25 mouse cellular contexts compared by ENCODE assay signal in the genomic region with DNA sequence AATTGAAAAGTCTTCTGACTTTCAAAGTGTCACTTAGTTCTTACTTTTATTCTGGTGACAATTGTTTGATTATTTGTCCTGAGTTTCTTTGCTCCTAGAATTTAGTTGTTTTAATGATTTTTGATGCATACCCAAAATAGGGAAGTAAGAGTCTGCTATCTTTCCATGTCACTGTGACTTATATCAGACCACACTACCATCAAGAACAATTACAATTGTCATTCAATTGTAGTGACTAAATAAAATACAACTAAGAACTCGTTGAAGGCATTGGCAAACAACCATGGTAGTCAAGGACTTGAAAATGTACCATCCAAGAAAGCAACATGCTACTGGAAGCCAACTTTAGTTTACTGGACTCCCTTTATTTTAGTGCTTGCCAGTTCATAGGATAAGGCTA.
"Had no signal": no experiment of that assay in that cellular context is flagged by ENCODE, and none has a peak within 500 bp of the region (broad histone marks: within the 10 kb centered on the region; RNA-seq: fewer than 3 reads in every experiment).

No protein-coding gene starts in this region.

- H3K9ac ChIP-seq: heart, embryonic 12.5 days; hindbrain, embryonic 12.5 days; hindbrain, embryonic 14.5 days; intestine, embryonic 15.5 days; limb, embryonic 12.5 days had no signal

- H3K36me3 ChIP-seq: intestine, embryonic 15.5 days had no signal

- H3K27ac ChIP-seq: gastrocnemius, adult 2 months; heart, embryonic 10.5 days; hindbrain, embryonic 10.5 days; hindbrain, embryonic 12.5 days; hindbrain, embryonic 14.5 days; intestine, embryonic 15.5 days; layer of hippocampus, adult 2 months; left cerebral cortex, adult 2 months; limb, embryonic 10.5 days; limb, embryonic 12.5 days had no signal

- H3K9me3 ChIP-seq: heart, embryonic 10.5 days; heart, embryonic 12.5 days; hindbrain, embryonic 10.5 days; hindbrain, embryonic 12.5 days; intestine, embryonic 15.5 days; limb, embryonic 10.5 days; limb, embryonic 12.5 days had no signal

- H3K4me3 ChIP-seq: gastrocnemius, adult 2 months; heart, embryonic 10.5 days; heart, embryonic 12.5 days; hindbrain, embryonic 10.5 days; hindbrain, embryonic 12.5 days; intestine, embryonic 15.5 days; layer of hippocampus, adult 2 months; left cerebral cortex, adult 2 months; limb, embryonic 10.5 days; limb, embryonic 12.5 days had no signal

- H3K27me3 ChIP-seq: heart, embryonic 12.5 days; hindbrain, embryonic 12.5 days; intestine, embryonic 15.5 days; limb, embryonic 12.5 days had no signal

- DNase-seq: gastrocnemius, adult 2 months; gastrocnemius, postnatal 10 days; gastrocnemius, postnatal 25 days; heart, adult 18-20 months; heart, postnatal 10 days; heart, postnatal 4 days; kidney, adult 18-20 months; kidney, adult 8-10 months; kidney, postnatal 10 days; kidney, postnatal 25 days; kidney, postnatal 4 days; liver had no signal

- H3K4me1 ChIP-seq: heart, embryonic 10.5 days; heart, embryonic 12.5 days; hindbrain, embryonic 10.5 days; hindbrain, embryonic 12.5 days; intestine, embryonic 15.5 days; limb, embryonic 10.5 days; limb, embryonic 12.5 days had no signal

- ATAC-seq: hindbrain, embryonic 16.5 days; inflammation-experienced regulatory T-cells, adult 6 months; intestine, embryonic 15.5 days; intestine, postnatal 0 days had no signal
